Mouse (Mus musculus) Patski (cell line): ENCODE measurements around the gene Shroom4. TPM values are rescaled to one million over a fixed set of nuclear protein-coding genes. Genes with fewer than 3 reads are reported as not detected.
A peak's percentile ranks its signal among the peaks of the same experiment; 100 is the strongest.

Experiments
- ATAC-seq: fragments of 100-300 bp; one replicate; pipeline ENCODE4 v1.8.0; 2021
- CTCF ChIA-PET: fragments of 350-600 bp; sonication (Branson Sonifier 250); formaldehyde crosslinking; loops from one replicate; lab custom pipeline; 2022; ENCODE audit warnings: inconsistent platforms; lab: Charles Lee
- POLR2A ChIA-PET: fragments of 350-600 bp; sonication (Branson Sonifier 250); formaldehyde crosslinking; loops from one replicate; lab custom pipeline; 2022; ENCODE audit warnings: antibody characterized with exemption, inconsistent platforms; lab: Charles Lee
- DNase-seq: peaks from one replicate; pipeline ENCODE4 v3.0.0-alpha.2; 2011; ENCODE audit warnings: low read depth, low spot score
- H3K27me3 ChIP-seq: fragments of 371-371 bp; one replicate; pipeline ENCODE4 v1.5.1; 2021
- CTCF ChIP-seq: fragments of 100-300 bp; IDR thresholded peaks from one replicate; pipeline ENCODE4 v1.5.1; 2021
- in situ Hi-C: fragments of 300-500 bp; cut with MboI; formaldehyde crosslinking; loops from 3 replicates; pipeline ENCODE4 v1.11.1; 2018; ENCODE audit warnings: low pct_unique_long_range_greater_than_20kb, mixed read lengths
- polyA plus RNA-seq: library from polyadenylated mRNA; unstranded; gene quantifications from one replicate; pipeline ENCODE4 v1.2.3, GENCODE M21; 2021

Gene Shroom4
- polyA plus RNA-seq, 1 experiment from 2014 or later = 30.8 TPM

GRCm38 (mm10) chrX:6574511-6574910 is 174.9 kb downstream of the Shroom4 start:
- POLR2A ChIA-PET = no interaction called here
- CTCF ChIA-PET = no interaction called here
- in situ Hi-C loops = no loop called here
- no peaks in the 10 kb centered on the region for H3K27me3 ChIP-seq
- DNase-seq (no peak), ATAC-seq (no peak)
- TF ChIP-seq CTCF = no peak

- in situ Hi-C loops = no loop called here
These were observed 177.3 kb downstream of the Shroom4 start for GRCm38 (mm10) chrX:6577001-6577400.

GRCm38 (mm10) chrX:6580671-6581070 is 181.0 kb downstream of the Shroom4 start:
- DNase-seq (no peak), ATAC-seq (no peak)
- in situ Hi-C loops = no loop called here
- no peak for TF ChIP-seq CTCF
- ChIA-PET POLR2A (no interaction called here), CTCF (no interaction called here)
- no peaks in the 10 kb centered on the region for H3K27me3 ChIP-seq

More at GRCm38 (mm10) chrX:6577001-6577400, 177.3 kb downstream of the Shroom4 start:
- no peak for DNase-seq
- CTCF ChIA-PET = interaction anchor here (2.2 kb wide), 1 partner anchor 14 kb away, joined by 4 read pairs; no protein-coding TSS in a partner anchor
- POLR2A ChIA-PET = no interaction called here
- no peak for TF ChIP-seq CTCF
- H3K27me3 ChIP-seq = no peaks in the 10 kb centered on the region
- ATAC-seq = no peak

DNA sequence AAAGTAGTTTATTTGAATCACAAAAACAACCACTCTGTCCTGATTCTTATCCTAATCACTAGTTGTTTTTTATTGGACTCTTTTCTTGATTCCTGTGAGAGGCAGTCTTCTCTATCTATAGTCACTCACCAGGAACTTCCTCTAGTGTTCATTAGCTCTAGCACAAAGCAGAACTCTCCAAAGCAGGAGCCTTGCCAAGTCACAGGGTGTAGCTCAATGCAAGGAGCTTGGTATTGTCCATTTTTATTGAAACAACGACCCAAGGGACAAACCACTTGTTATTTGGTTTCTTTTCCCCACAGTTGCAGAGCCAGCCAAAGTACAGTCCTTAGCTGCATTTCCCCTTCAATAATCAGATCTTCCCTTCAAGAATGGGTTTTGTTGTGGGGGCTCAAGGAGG is 181.5 kb downstream of the Shroom4 start:
- ChIA-PET POLR2A (no interaction called here), CTCF (no interaction called here)
- ATAC-seq (no peak), DNase-seq (no peak)
- in situ Hi-C loops = no loop called here
- TF ChIP-seq CTCF = no peak
- no peaks in the 10 kb centered on the region for H3K27me3 ChIP-seq

DNA sequence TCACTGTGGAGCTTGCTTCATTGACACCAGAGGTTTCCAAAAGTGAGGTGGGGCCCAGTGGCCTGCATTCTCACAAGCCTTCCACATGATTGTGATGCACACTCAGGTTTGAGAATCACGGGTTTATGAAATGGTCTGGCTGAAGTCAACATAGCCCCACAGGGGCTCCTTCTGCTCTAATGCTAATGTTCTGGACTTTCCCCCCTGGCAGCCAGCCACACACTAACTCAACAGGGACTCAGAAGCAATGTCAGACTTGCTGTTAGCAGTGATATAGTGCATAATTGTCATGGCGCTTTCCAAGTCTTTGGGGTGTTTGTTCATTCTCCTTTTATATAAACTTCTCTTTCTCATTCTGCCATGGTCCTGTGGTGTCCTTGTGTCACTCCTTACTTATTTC is 183.0 kb downstream of the Shroom4 start:
- no peak for DNase-seq
- ChIA-PET CTCF (interaction anchor here (1.5 kb wide), 1 partner anchor 23 kb away, joined by 3 read pairs; no protein-coding TSS in a partner anchor), POLR2A (no interaction called here)
- no peaks in the 10 kb centered on the region for H3K27me3 ChIP-seq
- TF ChIP-seq CTCF = no peak
- in situ Hi-C loops = no loop called here
- no peak for ATAC-seq

DNA sequence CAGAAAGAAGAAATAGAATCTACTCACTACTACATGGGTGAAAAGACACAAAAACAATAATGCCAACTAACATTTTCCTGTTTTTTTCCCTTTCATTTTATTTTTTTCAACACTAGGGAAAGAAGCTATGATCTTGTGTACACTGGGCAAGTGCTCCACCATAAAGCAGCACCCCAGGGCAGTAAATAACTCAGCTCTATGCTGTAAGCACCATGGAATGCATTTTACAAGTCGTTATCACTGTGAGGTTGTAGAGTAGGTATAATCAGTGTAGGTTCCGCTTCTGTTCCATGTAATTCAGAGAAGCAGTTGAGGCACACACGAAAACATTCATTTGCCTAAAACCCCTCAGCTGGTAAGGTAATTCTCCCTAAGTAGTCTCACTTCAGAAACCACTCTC is 194.5 kb downstream of the Shroom4 start:
- ATAC-seq (no peak), DNase-seq (no peak)
- in situ Hi-C loops = no loop called here
- ChIA-PET CTCF (interaction anchor here (1.0 kb wide), 1 partner anchor 8 kb away, joined by 3 read pairs; no protein-coding TSS in a partner anchor), POLR2A (no interaction called here)
- TF ChIP-seq CTCF = no peak
- no peaks in the 10 kb centered on the region for H3K27me3 ChIP-seq

- peaks cover 13% of the 10 kb centered on the region for H3K27me3 ChIP-seq
- DNase-seq (no peak), ATAC-seq (no peak)
- POLR2A ChIA-PET = no interaction called here
- in situ Hi-C loops = no loop called here
- CTCF ChIA-PET = no interaction called here
- TF ChIP-seq CTCF = peak; percentile 81
These were observed 254.4 kb downstream of the Shroom4 start for GRCm38 (mm10) chrX:6654024-6654423.

- ChIA-PET CTCF (no interaction called here), POLR2A (no interaction called here)
- DNase-seq (no peak), ATAC-seq (no peak)
- in situ Hi-C loops = no loop called here
- H3K27me3 ChIP-seq = peaks cover 26% of the 10 kb centered on the region
- no peak for TF ChIP-seq CTCF
These were observed 259.2 kb downstream of the Shroom4 start for GRCm38 (mm10) chrX:6658820-6659324.

Other genes starting within 250 kb of the Shroom4 start
- gene Nudt10, start 226.8 kb upstream of the Shroom4 start, polyA plus RNA-seq = not detected
- 0.03 TPM for gene Bmp15, start 79.1 kb upstream of the Shroom4 start, polyA plus RNA-seq